Mouse (Mus musculus) liver, adult 2 months (tissue): Measurements from ENCODE around the gene Nudt3.

ENCODE experiments used
- CTCF ChIP-seq: fragments of 200-500 bp; IDR thresholded peaks from 2 replicates; pipeline ENCODE4 v1.5.1; 2011; ENCODE audit warnings: low read depth, low read length, control low read depth
- POLR2A ChIP-seq: fragments of 200-500 bp; IDR thresholded peaks from 2 replicates; pipeline ENCODE4 v1.6.1; 2011; ENCODE audit warnings: low read length, control low read depth; ENCODE audit not compliant: insufficient read depth; ENCODE audit errors: extremely low read depth

DNA sequence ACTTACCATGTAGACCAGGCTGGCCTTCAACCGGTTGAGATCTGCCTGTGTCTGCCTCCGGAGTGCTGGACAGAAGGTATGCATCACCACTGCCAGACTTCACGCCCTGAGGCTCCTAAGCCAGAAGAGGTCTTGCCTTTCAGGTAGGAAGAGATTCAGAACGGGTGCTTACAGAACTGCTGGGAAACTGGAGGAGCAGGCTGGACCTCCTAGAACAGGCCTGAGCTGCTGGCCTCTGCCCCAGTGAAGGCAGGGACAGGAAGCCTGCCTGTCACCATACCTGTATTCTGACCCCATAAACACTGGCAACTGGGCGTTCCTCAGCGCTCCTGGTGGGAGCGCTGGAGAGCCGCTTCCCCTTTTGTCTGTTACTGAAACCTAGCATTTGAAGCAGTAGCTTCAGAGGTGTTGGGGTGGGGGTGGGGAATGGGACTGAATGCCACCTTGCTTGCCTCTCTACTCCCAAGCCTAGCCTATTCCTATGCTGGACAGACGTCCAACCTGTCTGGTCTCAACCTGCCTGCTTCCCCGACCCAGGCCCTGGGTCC is 71.8 kb downstream of the Nudt3 start:
- TF ChIP-seq CTCF (no peak), POLR2A (no peak)
